Mouse (Mus musculus) lung, adult 2 months (tissue): ENCODE results near the gene Rab21. TPM values are rescaled to one million over a fixed set of nuclear protein-coding genes. Genes with fewer than 3 reads are reported as not detected.

Source experiments
- DNase-seq: peaks from one replicate; pipeline ENCODE4 v3.0.0; 2022
- H3K4me1 ChIP-seq: fragments of 200-500 bp; 2 replicates; pipeline ENCODE4 v1.6.1; 2011; ENCODE audit warnings: low read length; ENCODE audit not compliant: control insufficient read depth, insufficient read depth
- H3K4me3 ChIP-seq: fragments of 200-500 bp; replicated peaks from 2 replicates; pipeline ENCODE3; 2011; ENCODE audit warnings: low read depth, mild to moderate bottlenecking, control low read depth, low read length; ENCODE audit errors: extremely low read depth
- CTCF ChIP-seq: fragments of 200-500 bp; IDR thresholded peaks from 2 replicates; pipeline ENCODE4 v1.5.1; 2011; ENCODE audit warnings: mild to moderate bottlenecking, low read length, control low read depth; ENCODE audit not compliant: insufficient read depth
- POLR2A ChIP-seq: fragments of 200-500 bp; IDR thresholded peaks from 2 replicates; pipeline ENCODE4 v1.6.1; 2011; ENCODE audit warnings: low read depth, mild to moderate bottlenecking, control low read depth, low read length, borderline replicate concordance; ENCODE audit errors: extremely low read depth
- WGBS: fragments of 180-500 bp; shearing (Covaris S2); methylation state at CpG from one replicate; pipeline ENCODE4 v1.1.7; 2018; 5-methylcytosine and 5-hydroxymethylcytosine counted together
- polyA plus RNA-seq: library from polyadenylated mRNA; depleted of rRNA; stranded (reverse); fragments of >200 nt; gene quantifications from 2 replicates; pipeline ENCODE4 v1.2.3, GENCODE M21; 2012; rRNA removed

Rab21 gene
- polyA plus RNA-seq, 1 experiment: 25.4 TPM

GRCm38 (mm10) chr10:115237931-115238330, 77.5 kb downstream of the Rab21 start:
- Histone ChIP-seq H3K4me3 (no peak overlapping the region), H3K4me1 (peaks cover 5% of the 10 kb centered on the region; the same call in 1 of the 2 replicates)
- 81% methylated on average over 4 of the region's 4 CpGs for WGBS
- TF ChIP-seq POLR2A (no peak), CTCF (no peak)
- no peak for DNase-seq

Other genes starting within 250 kb of the Rab21 start
- not detected in 2 replicates for gene Tph2, start 130.6 kb downstream of the Rab21 start, polyA plus RNA-seq
- gene Tbc1d15, start 64.1 kb downstream of the Rab21 start, polyA plus RNA-seq: 5.2 and 12.8 TPM in 2 replicates
- gene Tmem19, start 46.9 kb upstream of the Rab21 start, polyA plus RNA-seq: 10.1 and 18.3 TPM in 2 replicates
- 6.1 and 6.2 TPM in 2 replicates for gene Thap2, start 68.8 kb upstream of the Rab21 start, polyA plus RNA-seq
- gene Zfc3h1, start 69.4 kb upstream of the Rab21 start, polyA plus RNA-seq: 11.7 and 25.6 TPM in 2 replicates